Mouse (Mus musculus) ES-Bruce4 (cell line): ENCODE measurements at regions not wholly inside any gene's neighbourhood (a gene's known extent, or its start where the extent isn't known, plus 50 kb on each side); places are given as distances from the start of the nearest gene placed in this dataset.

ENCODE experiments used
- H3K27ac ChIP-seq: 2 replicates; pipeline ENCODE4 v1.5.1; 2012; ENCODE audit warnings: low read length, inconsistent platforms; ENCODE audit not compliant: insufficient read depth
- H3K27me3 ChIP-seq: 2 replicates; pipeline ENCODE4 v1.6.1; 2012; ENCODE audit warnings: mild to moderate bottlenecking, low read length, inconsistent platforms; ENCODE audit not compliant: control insufficient read depth, poor library complexity, insufficient read depth, severe bottlenecking
- H3K36me3 ChIP-seq: 2 replicates; pipeline ENCODE4 v1.6.1; 2012; ENCODE audit warnings: inconsistent platforms, mild to moderate bottlenecking, low read length, moderate library complexity; ENCODE audit not compliant: control insufficient read depth, poor library complexity, insufficient read depth, severe bottlenecking
- H3K4me1 ChIP-seq: one replicate; pipeline ENCODE4 v1.8.1; 2011; ENCODE audit warnings: low read length; ENCODE audit not compliant: control insufficient read depth, insufficient read depth
- H3K4me3 ChIP-seq: 2 replicates; pipeline ENCODE4 v1.5.1; 2011; ENCODE audit warnings: low read depth, mild to moderate bottlenecking, low read length
- H3K9ac ChIP-seq: 2 replicates; pipeline ENCODE4 v1.6.1; 2012; ENCODE audit warnings: low read depth, mild to moderate bottlenecking, inconsistent platforms; ENCODE audit not compliant: poor library complexity, severe bottlenecking
- H3K9me3 ChIP-seq: replicated peaks from 2 replicates; pipeline ENCODE4 v1.6.1; 2012; ENCODE audit warnings: mild to moderate bottlenecking, low read length, inconsistent platforms; ENCODE audit not compliant: control insufficient read depth, poor library complexity, insufficient read depth, severe bottlenecking
- CTCF ChIP-seq: IDR thresholded peaks from one replicate; pipeline ENCODE4 v1.8.1; 2011; ENCODE audit warnings: low read depth, low read length
- EP300 ChIP-seq: IDR thresholded peaks from 2 replicates; pipeline ENCODE4 v1.6.1; 2011; ENCODE audit warnings: low read depth, low read length; ENCODE audit not compliant: insufficient read depth
- POLR2A ChIP-seq: IDR thresholded peaks from one replicate; pipeline ENCODE4 v1.8.1; 2011; ENCODE audit warnings: low read length; ENCODE audit not compliant: insufficient read depth

- H3K4me3 ChIP-seq = no peak overlapping the region
Observed at GRCm38 (mm10) chr13:19902786-19903185, 78.7 kb upstream of the Gpr141 start.

GRCm38 (mm10) chr13:19897191-19897590 is 73.1 kb upstream of the Gpr141 start:
- Histone ChIP-seq H3K36me3 (no peaks in the 10 kb centered on the region), H3K9me3 (0 out of 2 replicates have a peak, but pooled peaks cover 2% of the 10 kb centered on the region), H3K4me3 (no peak overlapping the region), H3K4me1 (no peaks in the 10 kb centered on the region), H3K27me3 (no peaks in the 10 kb centered on the region), H3K27ac (no peak overlapping the region), H3K9ac (no peak overlapping the region)
- TF ChIP-seq EP300 (no peak), POLR2A (no peak), CTCF (no peak)

More at GRCm38 (mm10) chr13:19902786-19903185, 78.7 kb upstream of the Gpr141 start:
- Histone ChIP-seq H3K27me3 (no peaks in the 10 kb centered on the region), H3K9ac (no peak overlapping the region), H3K4me1 (no peaks in the 10 kb centered on the region), H3K27ac (no peak overlapping the region), H3K9me3 (0 out of 2 replicates have a peak, but pooled peaks cover 2% of the 10 kb centered on the region), H3K36me3 (no peaks in the 10 kb centered on the region)
- no peak for TF ChIP-seq CTCF
- no peak for TF ChIP-seq EP300
- TF ChIP-seq POLR2A = no peak

- H3K9me3 ChIP-seq = no peaks in the 10 kb centered on the region
- no peaks in the 10 kb centered on the region for H3K4me1 ChIP-seq
- TF ChIP-seq CTCF (no peak), EP300 (no peak), POLR2A (no peak)
Observed at GRCm38 (mm10) chr13:19888983-19889773, 65.1 kb upstream of the Gpr141 start.

GRCm38 (mm10) chr13:19883896-19884658 is 60.0 kb upstream of the Gpr141 start:
- TF ChIP-seq POLR2A = no peak
- no peak for TF ChIP-seq CTCF
- TF ChIP-seq EP300 = no peak
- H3K27me3 ChIP-seq = no peaks in the 10 kb centered on the region
- no peak overlapping the region for H3K9ac ChIP-seq
- H3K4me3 ChIP-seq = no peak overlapping the region
- no peak overlapping the region for H3K27ac ChIP-seq
- H3K9me3 ChIP-seq = no peaks in the 10 kb centered on the region
- H3K4me1 ChIP-seq = no peaks in the 10 kb centered on the region
- no peaks in the 10 kb centered on the region for H3K36me3 ChIP-seq

More at GRCm38 (mm10) chr13:19888983-19889773, 65.1 kb upstream of the Gpr141 start:
- Histone ChIP-seq H3K27me3 (no peaks in the 10 kb centered on the region), H3K27ac (no peak overlapping the region), H3K36me3 (no peaks in the 10 kb centered on the region), H3K9ac (no peak overlapping the region), H3K4me3 (no peak overlapping the region)

GRCm38 (mm10) chr13:19882889-19883288 is 58.8 kb upstream of the Gpr141 start:
- Histone ChIP-seq H3K9me3 (no peaks in the 10 kb centered on the region), H3K27me3 (no peaks in the 10 kb centered on the region), H3K36me3 (no peaks in the 10 kb centered on the region), H3K27ac (no peak overlapping the region), H3K9ac (no peak overlapping the region), H3K4me1 (no peaks in the 10 kb centered on the region), H3K4me3 (no peak overlapping the region)
- no peak for TF ChIP-seq CTCF
- no peak for TF ChIP-seq POLR2A
- no peak for TF ChIP-seq EP300

GRCm38 (mm10) chr13:19881772-19882171 is 57.7 kb upstream of the Gpr141 start:
- Histone ChIP-seq H3K27ac (no peak overlapping the region), H3K9ac (no peak overlapping the region), H3K9me3 (no peaks in the 10 kb centered on the region), H3K4me3 (no peak overlapping the region), H3K4me1 (no peaks in the 10 kb centered on the region), H3K27me3 (no peaks in the 10 kb centered on the region), H3K36me3 (no peaks in the 10 kb centered on the region)
- TF ChIP-seq POLR2A (no peak), CTCF (no peak), EP300 (no peak)
